Mouse (Mus musculus) MN1 (cell line): ENCODE results near the gene Wfdc3.
"Not testable (repeated sequence)": the region's sequence is repeated elsewhere in the genome, so short reads cannot be mapped to it uniquely, and the experiment has no call there.

ENCODE experiments used
- DNase-seq: peaks from one replicate; pipeline ENCODE4 v3.0.0-alpha.2; 2016; ENCODE audit warnings: low spot score

Wfdc3 gene

DNA sequence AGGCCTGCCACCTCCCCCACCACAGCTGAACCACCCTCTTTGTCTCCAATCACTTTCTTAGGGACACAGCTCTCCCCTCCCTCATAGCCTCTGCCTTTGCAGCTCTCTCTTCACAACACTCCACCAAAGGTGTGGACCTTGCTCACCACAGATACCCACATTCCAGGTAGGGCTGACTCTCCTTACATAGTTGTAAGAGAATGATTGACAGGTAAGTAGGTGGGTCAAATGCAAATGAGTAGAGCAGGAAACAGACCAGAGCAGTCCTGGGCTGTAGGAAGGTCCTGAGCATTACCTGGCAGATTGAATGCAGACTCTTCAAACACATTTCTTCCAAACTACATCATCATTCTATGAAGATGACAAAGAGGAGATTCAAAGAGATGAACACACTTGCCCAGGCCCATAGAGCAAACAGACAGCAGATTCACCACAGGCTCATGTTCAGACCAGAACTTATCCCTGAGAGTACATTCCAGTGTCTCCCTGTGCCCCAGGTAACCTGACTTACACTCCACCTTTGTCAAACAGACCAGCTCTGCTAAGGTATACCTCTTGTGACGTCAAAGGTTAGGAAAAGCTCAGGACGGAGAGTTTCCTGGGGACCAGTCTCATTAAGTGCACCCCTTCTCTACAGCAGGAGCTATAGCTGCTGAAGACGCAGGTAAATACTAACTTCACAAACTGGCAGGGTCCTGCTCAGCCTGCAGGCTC lies 8.2 kb downstream of the Wfdc3 start:
- no peak for DNase-seq

DNA sequence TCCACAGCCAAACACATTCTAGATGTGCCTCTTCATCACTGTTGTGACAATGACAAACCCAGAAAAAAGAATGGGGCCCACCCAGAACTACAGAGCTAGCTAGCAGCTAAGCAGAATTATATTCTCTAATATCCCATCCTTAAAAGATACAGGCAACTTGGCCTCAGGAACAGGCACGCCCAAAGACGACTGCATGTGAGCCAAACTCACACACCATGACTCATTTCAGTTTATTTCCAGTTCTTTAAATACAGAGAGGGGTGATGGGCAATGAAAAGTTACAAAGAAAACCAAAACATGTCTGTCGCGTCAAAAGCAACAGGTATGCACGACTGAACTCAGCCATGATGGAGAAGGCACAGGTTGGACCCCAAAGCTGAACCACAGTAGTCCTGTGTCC lies 10.3 kb downstream of the Wfdc3 start:
- DNase-seq: no peak

DNA sequence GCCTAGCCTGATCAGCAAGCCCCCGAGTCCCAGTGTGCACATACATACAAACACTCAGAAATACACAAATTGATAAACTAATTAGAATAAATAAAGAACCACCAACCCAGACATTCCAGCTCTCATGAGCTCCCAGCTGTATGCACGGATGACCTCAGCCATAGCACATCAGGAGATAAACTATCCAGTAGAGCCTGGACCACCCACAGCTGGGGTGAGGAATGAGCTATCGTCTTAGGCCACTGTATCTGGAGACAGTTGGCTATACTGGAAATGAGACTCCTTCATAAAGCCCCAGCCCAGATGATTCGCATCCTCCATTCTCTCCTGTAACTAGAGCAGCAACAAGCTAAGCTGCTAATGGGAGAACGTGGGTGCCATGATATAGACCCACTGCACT lies 10.9 kb downstream of the Wfdc3 start:
- DNase-seq: no peak

DNA sequence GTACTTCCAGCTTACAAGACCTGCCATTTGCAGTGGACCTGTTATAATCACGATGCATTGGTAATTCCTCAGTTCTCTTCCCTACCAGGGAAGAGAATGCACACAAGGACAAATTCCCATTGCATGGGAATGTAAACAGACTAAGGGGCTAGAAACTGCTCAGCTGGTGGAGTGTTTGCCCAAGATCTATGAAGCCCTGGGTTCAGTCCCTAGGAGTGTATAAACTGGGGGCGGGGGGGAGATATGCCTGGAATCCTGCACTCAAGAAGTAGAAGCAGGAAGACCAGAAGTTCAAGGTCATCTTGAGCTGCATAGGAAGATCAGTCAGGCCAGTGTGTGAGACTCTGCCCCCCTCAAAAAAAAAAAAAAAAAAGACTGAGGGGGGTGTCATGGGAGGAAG lies 12.5 kb downstream of the Wfdc3 start:
- DNase-seq: no peak

DNA sequence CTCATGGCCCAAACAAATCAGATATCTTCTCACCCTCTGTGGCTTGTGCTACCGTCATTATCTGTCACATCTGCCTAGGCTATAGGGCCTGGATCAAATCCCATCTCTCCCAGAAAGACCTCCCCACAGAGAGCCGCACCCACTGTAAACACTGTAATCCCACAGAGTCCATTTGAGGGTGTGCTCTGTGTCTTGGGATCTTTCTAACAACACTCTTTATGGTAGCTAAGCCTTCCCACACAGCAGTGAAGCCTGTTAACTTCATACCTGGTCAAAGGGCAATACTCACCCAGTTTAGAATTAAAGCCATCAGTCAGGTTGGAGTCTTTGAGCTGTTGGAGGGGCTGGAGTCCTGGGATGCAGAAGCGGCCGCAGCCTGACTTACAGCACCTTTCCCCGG lies 14.0 kb downstream of the Wfdc3 start:
- no peak for DNase-seq

DNA sequence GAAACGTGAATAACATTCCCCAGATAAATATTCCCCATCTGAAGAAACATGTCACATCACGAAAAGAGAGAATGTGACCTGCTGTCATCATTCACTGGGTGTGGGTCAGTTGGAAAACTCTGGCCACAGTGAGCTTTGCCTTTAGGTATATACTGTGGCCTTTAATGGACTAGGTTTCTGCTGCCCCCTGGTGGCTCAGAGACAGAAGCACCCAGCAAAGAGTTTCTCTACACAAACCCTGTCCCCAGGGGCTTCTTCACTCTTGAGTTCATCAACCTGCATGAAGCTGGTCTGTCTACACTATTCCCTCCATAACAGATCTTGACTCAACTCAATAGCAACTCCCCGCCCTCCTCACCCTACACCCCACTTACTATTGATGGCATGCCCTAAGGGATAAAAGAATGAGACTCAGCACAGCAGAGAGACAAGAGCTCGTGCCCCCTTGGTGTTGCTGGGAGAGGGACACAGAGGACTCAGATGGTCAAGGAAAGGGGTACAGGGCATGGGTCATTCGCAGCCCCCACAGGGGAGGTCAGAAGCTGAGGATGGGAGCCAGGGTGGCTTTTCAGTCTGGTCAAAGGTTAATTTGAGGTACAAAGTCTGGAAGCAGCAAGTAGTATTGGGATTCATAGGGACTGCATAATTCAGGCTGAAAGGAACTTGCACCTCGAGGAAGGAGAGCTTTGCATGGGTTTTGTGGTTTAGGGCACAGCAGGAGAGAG lies 19.7 kb downstream of the Wfdc3 start:
- DNase-seq: peak; percentile 72

DNA sequence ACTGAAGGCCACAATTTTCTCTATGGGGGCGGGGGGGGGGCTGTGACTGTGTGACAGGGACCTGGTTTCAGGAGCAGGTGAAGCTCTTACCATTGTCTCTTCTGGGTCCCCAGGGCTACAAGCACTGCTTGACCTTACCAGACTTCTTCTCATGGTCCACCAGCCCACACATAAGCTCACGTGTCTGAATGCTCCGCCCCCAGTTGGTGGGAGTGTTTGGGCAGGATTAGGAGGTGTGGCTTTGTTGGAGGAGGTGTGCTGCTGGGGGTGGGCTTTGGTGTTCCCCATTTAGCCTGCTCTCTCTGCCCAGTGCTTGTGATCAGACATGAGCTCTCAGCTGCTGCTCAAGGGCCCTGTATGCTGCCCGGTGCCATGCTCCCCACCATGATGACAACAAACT lies 22.5 kb downstream of the Wfdc3 start:
- DNase-seq: no peak

DNA sequence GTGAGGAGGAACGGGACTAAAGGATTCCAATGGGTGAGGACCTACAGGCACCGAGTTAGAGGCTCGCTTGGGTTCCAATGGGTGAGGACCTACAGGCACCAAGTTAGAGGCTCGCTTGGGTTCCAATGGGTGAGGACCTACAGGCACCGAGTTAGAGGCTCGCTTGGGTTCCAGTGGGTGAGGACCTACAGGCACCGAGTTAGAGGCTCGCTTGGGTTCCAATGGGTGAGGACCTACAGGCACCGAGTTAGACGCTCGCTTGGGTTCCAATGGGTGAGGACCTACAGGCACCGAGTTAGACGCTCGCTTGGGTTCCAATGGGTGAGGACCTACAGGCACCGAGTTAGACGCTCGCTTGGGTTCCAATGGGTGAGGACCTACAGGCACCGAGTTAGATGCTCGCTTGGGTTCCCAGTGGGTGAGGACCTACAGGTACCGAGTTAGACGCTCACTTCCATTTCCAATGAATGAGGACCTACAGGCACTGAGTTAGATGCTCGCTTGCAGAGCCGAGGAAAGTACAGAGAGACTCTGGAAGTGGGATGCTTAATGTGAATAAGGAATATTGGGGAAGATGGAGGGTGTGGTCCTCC lies 29.4 kb downstream of the Wfdc3 start:
- not testable (repeated sequence) for DNase-seq

DNA sequence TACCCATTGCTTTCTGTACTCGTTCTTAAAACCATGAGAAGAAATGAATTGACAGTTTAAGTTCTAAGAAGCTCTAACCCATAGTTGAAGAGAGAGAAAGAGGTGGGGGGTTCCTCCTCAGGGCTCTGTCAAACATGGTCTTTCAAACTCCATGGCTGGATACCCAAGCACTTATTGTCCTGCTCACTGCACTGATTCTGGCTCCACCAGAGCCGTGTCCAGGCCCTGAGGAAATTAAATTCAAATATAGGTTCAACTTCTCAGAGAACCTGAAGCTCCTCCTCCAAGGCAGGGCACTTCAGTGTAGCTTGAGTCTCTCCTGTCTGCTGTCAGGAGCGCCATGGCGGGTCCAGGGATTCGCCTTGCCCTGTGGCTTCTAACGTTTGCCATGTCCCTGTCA lies 30.7 kb downstream of the Wfdc3 start, which contains the start of gene Spint5:
Gene Spint5 (plus strand): TSS at position 301 of the 400 bp plus-strand sequence.
- no peak for DNase-seq

DNA sequence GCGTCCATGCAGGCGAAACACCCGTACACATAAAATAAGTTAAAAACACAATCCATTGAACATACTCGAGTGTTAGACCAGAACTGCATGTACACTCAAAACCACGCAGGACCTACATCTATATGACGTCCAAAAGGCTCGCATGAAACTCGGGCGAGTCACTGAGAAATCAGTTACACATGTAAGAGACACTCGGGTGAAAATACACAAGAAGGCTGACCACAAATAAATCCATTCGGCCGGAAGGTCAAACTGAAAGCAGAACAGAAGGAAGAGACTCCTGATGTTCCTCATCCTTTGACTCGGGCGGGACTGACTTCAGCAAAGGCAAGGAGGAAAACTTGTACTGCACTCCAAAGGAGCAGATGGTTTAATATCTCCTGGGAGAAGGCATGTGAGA lies 39.7 kb downstream of the Wfdc3 start:
- no peak for DNase-seq

DNA sequence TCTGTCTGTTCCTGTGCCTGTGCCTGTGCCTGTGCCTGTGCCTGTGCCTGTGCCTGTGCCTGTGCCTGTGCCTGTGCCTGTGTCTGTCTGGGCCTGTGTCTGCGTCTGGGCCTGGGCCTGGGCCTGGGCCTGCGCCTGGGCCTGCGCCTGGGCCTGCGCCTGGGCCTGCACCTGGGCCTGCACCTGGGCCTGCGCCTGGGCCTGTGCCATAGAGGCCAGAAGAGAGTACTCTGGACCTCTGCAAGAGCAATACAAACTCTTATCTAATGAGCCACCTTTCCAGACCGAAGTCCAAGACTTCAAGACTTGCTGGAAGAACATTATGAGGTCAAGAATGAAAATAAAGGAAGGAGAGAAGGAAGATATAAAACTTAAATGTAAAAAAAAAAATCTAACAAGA lies 40.4 kb downstream of the Wfdc3 start:
- DNase-seq: no peak

DNA sequence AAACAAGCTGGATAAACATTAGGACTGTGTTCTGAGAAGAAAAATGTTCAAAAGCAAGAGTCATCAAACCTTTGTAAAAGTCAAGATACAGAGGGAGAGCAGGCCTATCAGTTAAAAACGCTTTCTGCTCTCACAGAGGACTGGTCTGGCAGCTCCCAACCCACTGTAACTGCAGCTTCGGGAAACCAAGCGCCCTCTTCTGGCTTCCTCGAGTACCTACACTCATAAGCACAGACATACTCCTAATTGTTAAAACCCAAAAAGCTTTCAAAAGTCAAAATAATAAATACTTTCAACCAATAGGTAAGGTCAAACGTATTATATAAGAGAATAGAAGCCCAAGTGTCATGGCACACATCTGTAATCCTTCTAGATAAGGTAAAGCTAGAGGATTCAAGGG lies 41.5 kb downstream of the Wfdc3 start:
- no peak for DNase-seq

DNA sequence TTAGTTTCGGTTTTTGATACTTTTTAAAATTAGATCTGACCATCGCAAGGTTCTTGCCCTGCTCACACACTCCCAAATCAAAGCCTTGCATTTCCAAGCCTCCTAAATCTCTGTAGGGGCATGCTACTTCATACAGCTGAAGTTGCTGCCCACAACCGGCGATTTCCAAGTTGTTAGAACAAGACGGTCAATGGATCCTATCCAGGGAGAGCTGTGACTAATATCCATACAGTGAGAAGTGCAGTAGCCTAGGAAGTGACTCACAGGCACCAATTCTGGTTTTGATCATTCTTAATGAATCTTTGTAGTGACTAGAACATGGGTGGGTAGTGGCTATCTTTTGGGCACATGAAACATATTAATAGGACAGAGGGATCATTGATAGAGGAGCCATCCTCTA lies 44.0 kb downstream of the Wfdc3 start:
- no peak for DNase-seq

DNA sequence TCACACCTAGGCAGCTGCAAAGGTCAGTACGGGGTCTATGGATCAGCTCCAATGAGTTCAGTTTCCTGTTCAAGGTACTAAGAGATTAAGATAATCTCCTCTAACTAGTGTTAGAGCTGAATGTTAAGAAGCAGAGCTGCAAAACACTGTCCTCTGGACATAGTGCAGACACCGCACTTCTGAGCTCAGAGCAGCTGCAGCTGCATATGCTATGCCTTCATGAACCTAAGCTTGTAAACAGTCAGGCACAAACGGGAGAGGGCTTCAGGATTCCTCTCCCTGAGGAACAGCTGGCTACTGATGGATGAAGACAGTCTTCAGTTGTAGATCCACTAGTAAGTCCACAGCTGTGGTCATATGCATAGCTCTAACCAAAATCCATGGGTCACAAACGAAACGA lies 44.8 kb downstream of the Wfdc3 start:
- no peak for DNase-seq

DNA sequence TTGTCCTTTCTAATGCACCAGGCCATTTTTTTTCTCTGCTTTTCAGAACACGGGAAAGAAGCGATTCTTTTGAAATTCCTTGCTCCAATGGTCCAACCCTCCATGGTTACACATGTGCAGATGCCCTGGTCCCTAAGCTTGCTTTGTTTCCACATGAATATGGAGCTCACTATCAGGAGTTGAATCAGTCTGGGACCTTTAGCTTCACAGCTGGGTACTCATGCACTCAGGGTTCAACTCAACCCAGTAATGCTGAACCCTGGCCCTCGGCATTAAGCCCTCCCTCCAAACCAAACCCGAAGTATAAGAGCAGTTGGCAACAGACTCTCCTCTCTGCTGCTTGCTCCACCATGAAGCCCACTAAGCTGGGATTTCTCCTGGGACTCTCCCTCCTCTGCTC lies 47.5 kb downstream of the Wfdc3 start, which contains the start of gene Spint4:
Gene Spint4 (plus strand): TSS at position 301 of the 400 bp plus-strand sequence.
- DNase-seq: no peak

DNA sequence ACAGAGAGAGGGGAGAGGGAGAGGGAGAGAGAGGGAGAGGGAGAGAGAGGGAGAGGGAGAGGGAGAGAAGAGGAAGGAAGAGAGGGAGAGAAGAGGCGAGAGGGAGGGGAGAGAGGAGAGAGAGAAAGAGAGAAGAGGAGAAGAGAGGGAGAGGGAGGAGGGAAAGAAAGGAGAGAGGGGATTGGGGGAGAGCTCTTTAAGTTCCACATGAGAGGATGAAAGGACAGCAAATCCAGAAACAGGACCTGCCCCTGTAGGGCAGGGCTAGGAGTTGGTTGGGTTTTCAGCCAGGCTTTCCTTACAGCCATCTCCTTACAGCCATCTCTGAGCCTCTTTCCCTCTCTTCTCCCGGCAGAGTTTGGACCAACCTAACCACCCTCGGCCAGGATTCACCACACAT lies 60.9 kb downstream of the Wfdc3 start, which contains the start of gene Wfdc13:
Gene Wfdc13 (plus strand): TSS at position 301 of the 400 bp plus-strand sequence.
- DNase-seq: no peak
